Mouse (Mus musculus) gastrocnemius, postnatal 14 days (tissue): ENCODE data around the gene 2410004B18Rik. TPM values are rescaled to one million over a fixed set of nuclear protein-coding genes. Genes with fewer than 3 reads are reported as not detected.
"Not testable (repeated sequence)": the region's sequence is repeated elsewhere in the genome, so short reads cannot be mapped to it uniquely, and the experiment has no call there.

Source experiments
- DNase-seq: peaks from one replicate; pipeline ENCODE4 v3.0.0; 2021; ENCODE audit warnings: mixed read lengths
- intact Hi-C: fragments of 180-260 bp; cut with DNase I; formaldehyde crosslinking; loops from one replicate; pipeline ENCODE4 v1.15.1; 2025; ENCODE audit warnings: low total_unique reads
- total RNA-seq, 2 experiments: library from RNA; stranded (reverse); gene quantifications; 2 replicates each; pipeline ENCODE4 v1.2.3; 2021

2410004B18Rik gene
- total RNA-seq, 2 experiments from 2014 or later, result 12.1 to 15.0 TPM

GRCm38 (mm10) chr3:145959824-145960223 lies 22.0 kb downstream of the 2410004B18Rik start:
- intact Hi-C loops, result no loop called here
- DNase-seq, result no peak

GRCm38 (mm10) chr3:145962411-145962810 lies 24.6 kb downstream of the 2410004B18Rik start:
- intact Hi-C loops, result no loop called here
- DNase-seq, result no peak

GRCm38 (mm10) chr3:145963101-145964017 lies 25.5 kb downstream of the 2410004B18Rik start:
- intact Hi-C loops, result no loop called here
- no peak for DNase-seq

GRCm38 (mm10) chr3:145964018-145964387 lies 26.2 kb downstream of the 2410004B18Rik start:
- DNase-seq, result no peak
- intact Hi-C loops, result no loop called here

- DNase-seq, result no peak
- intact Hi-C loops, result no loop called here
Measured at GRCm38 (mm10) chr3:145964473-145964872, 26.7 kb downstream of the 2410004B18Rik start.

- intact Hi-C loops, DNase-seq: not testable (repeated sequence)
Measured at GRCm38 (mm10) chr3:145965583-145965982, 27.8 kb downstream of the 2410004B18Rik start.

GRCm38 (mm10) chr3:145966806-145967205 lies 29.0 kb downstream of the 2410004B18Rik start:
- intact Hi-C loops, result no loop called here
- DNase-seq, result no peak

GRCm38 (mm10) chr3:145969031-145969501 lies 31.3 kb downstream of the 2410004B18Rik start:
- no peak for DNase-seq
- intact Hi-C loops, result no loop called here

- intact Hi-C loops, result no loop called here
Measured at GRCm38 (mm10) chr3:145971501-145971900, 33.7 kb downstream of the 2410004B18Rik start.

GRCm38 (mm10) chr3:145974986-145975385 lies 37.2 kb downstream of the 2410004B18Rik start:
- DNase-seq, result no peak
- intact Hi-C loops, result no loop called here

More at GRCm38 (mm10) chr3:145971501-145971900, 33.7 kb downstream of the 2410004B18Rik start:
- no peak for DNase-seq

- intact Hi-C loops, result loop anchor here (5.0 kb wide), 1 partner anchor 33 kb away; no protein-coding TSS in a partner anchor
- DNase-seq, result no peak
Measured at GRCm38 (mm10) chr3:145985333-145985925, 47.6 kb downstream of the 2410004B18Rik start.

GRCm38 (mm10) chr3:145986317-145987001 lies 48.6 kb downstream of the 2410004B18Rik start:
- DNase-seq, result no peak
- intact Hi-C loops, result loop anchor here (5.0 kb wide), 1 partner anchor 34 kb away; no protein-coding TSS in a partner anchor

- intact Hi-C loops, result loop anchor here (5.0 kb wide), 1 partner anchor 35 kb away; no protein-coding TSS in a partner anchor
- DNase-seq, result peak; percentile 81
Measured at GRCm38 (mm10) chr3:145987268-145987969, 49.6 kb downstream of the 2410004B18Rik start, which contains the start of gene Syde2. TSS of gene Syde2 (plus strand) at chr3:145987870.

- intact Hi-C loops, result loop anchor here (5.0 kb wide), 1 partner anchor 36 kb away; no protein-coding TSS in a partner anchor
- peak; percentile 85 for DNase-seq
Measured at GRCm38 (mm10) chr3:145987970-145988683, 50.3 kb downstream of the 2410004B18Rik start.

GRCm38 (mm10) chr3:145988684-145989575 lies 51.1 kb downstream of the 2410004B18Rik start:
- intact Hi-C loops, result loop anchor here (5.0 kb wide), 1 partner anchor 37 kb away; no protein-coding TSS in a partner anchor
- no peak for DNase-seq

GRCm38 (mm10) chr3:145989576-145990081 lies 51.8 kb downstream of the 2410004B18Rik start:
- no peak for DNase-seq
- intact Hi-C loops, result loop anchor here (5.0 kb wide), 1 partner anchor 37 kb away; no protein-coding TSS in a partner anchor

GRCm38 (mm10) chr3:145991130-145991529 lies 53.3 kb downstream of the 2410004B18Rik start:
- DNase-seq, result no peak
- intact Hi-C loops, result no loop called here
